Mouse (Mus musculus) heart, adult 11 months (tissue): ENCODE measurements around the gene Soga1.
A peak's percentile ranks its signal among the peaks of the same experiment; 100 is the strongest.

ENCODE experiments used
- DNase-seq: peaks from one replicate; pipeline ENCODE4 v3.0.0; 2022

Gene Soga1

DNA sequence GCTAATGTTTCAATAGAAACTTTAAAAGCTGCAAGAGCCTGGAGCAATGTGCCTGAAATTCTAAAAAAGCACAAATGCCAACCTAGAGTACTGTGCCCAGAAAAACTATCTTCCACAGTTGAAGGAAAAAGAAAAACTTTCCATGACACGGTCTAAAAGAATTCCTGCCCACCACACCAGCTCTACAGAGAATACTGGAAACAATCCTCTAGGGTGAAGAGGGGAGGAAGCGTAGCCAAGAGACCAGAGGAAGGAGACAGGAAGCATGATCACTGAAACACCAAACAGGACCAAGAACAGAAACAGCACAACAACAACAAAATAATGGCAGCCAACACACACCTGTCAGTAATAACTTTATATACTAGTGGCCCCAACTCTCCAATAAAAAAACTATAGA, 99.0 kb downstream of the Soga1 start:
- peak; percentile 80 for DNase-seq

DNA sequence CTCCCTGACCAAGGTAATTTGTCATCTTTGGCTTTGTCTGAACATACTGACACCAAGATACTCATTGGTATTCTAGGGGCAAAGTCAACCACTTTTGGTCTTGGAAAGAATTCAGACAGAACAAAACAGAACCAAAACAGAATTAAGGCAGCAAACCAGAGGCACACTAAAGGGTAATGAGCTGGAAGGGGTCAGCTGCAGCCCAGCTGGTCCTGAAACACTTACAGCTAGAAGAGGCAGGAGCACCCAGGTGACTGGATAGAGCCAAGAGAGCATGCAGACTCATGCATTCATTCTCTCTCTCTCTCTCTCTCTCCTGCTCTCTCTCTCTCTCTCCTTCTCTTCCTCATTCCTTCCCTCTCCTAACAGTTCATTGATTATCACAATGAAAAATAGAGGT, 102.3 kb downstream of the Soga1 start:
- peak; percentile 46 for DNase-seq

DNA sequence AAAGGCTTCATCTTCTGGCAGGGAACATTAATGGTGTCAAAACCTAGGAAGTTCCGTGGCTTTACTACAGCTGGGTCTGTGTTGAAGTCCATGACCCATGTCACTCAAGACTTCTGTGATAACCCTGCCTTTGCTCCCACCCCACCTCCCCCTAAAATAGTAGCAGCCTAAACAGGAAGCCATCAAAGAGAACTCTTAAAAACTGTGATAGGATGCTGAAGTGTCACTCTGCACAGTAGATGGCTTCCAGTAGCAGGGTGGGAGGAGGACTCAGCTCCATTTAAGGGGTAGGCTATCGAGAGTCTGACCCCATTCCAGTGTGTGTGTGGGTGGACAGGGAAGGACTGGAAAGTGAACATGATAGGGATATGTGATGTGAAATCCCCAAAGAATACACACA, 104.1 kb downstream of the Soga1 start:
- DNase-seq, result peak; percentile 92

DNA sequence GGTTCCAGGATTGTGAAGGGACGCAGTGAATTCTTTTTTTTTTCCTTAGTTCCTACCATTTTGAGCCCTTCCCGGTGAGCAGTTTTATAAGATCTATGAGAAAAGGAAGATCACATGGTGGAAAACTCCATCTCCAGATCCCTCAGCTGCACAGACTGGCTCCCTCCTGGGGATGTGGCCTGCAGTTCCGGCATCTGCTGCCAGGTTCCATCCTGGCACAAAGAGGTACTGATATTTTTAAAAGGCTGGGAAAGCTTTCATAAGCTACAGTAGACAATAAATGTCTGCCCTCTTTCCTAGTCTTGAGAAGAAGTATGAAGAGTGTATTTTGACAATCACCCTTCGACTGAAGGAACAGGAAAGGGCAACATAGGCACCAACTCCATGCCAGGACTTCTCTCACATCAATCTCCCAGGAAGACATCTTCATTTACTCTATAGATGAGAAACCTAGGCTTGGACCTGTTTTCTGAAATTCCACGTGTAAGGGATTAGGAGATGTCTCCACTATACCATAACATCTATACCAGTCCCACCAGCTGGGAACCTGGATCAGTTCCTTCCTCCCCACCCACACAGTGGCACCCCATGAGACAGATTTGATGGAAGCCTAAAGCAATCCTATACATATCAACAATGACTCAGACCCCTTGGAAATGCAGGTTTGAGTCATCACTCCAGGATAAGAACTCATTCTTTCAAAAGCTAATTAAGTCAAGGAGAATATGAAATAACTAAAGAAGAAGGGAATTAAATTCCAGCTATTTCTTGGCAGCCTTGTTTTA, 105.5 kb downstream of the Soga1 start:
- peak; percentile 90 for DNase-seq

DNA sequence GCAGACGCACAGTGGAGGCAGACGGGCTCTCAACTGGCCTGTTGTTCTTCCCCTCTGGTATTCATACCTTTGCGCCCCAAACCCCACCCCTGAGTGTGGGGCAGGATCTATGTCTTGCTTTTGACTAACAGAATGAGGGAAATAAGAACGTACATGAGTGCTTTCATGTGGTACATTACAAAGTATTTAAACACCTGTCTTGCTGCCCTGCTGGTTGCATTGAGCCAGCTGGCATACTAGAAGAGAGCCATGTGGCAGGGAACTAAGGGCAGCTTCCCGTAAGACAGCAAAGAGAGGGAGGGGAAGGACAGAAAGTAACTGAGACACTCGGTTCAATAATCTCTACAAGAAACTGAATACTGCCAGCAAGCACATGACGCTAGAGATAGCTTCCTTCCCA, 108.8 kb downstream of the Soga1 start:
- DNase-seq, result peak; percentile 82

DNA sequence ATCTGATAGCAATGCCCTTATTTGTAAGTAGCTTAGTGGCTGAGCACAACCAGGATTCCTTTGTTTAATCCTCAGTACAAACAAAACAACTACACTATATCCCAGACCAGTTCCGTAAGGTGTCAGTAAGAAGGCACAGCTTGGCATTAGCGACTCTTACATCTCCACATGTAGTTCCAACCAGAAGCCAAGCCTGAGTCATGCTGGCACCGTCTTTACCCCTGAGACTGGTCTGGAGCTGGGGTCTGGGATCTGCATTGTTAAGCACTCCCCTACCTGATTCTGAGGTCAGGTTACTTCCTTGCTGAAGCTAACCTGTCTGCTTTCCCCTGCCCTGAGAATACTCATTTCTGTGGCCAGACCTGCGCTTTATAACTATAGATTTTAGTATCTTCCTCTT, 110.6 kb downstream of the Soga1 start:
- peak; percentile 82 for DNase-seq

DNA sequence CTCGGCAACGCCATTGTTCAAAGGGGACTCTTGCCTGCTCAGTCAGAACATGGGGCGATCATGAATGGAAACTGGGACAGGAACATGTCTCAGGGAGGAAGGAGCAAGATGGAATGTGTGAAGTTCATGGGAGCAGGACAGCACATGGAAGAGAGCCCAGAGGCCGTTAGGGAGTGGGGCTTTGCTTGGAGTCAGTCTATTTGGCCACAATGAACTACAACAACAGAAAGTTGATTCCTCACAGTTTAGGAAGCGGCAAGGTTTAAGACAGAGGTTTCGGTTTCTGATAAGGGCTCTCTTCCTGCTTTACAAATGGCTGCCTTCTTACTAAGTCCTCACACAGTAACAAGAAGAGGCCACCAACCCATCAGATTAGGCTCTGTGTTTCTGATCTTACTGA, 111.7 kb downstream of the Soga1 start:
- DNase-seq, result peak; percentile 89
